Mouse (Mus musculus) MEL-GATA-1-ER (cell line): Measurements from ENCODE around the gene Fam136a.
"Not testable (repeated sequence)": the region's sequence is repeated elsewhere in the genome, so short reads cannot be mapped to it uniquely, and the experiment has no call there.

Source experiments
- DNase-seq: peaks from one replicate; pipeline ENCODE4 v3.0.0-alpha.2; 2012; ENCODE audit warnings: low read depth; ENCODE audit errors: extremely low read depth

Gene Fam136a

GRCm38 (mm10) chr6:86365371-86366124, at the start of gene Fam136a:
Gene Fam136a, plus strand, starts transcription at chr6:86365646.
- peak; percentile 90 for DNase-seq

GRCm38 (mm10) chr6:86317066-86317465, 48.4 kb upstream of the Fam136a start:
- DNase-seq: no peak

GRCm38 (mm10) chr6:86318855-86319254, 46.6 kb upstream of the Fam136a start:
- DNase-seq: no peak

- DNase-seq: no peak
Observed at GRCm38 (mm10) chr6:86322031-86322563, 43.3 kb upstream of the Fam136a start.

GRCm38 (mm10) chr6:86322991-86323390, 42.5 kb upstream of the Fam136a start:
- no peak for DNase-seq

- no peak for DNase-seq
Observed at GRCm38 (mm10) chr6:86324400-86324799, 41.0 kb upstream of the Fam136a start.

GRCm38 (mm10) chr6:86325646-86326045, 39.8 kb upstream of the Fam136a start:
- no peak for DNase-seq

GRCm38 (mm10) chr6:86326866-86327265, 38.6 kb upstream of the Fam136a start:
- DNase-seq: no peak

- DNase-seq: no peak
Observed at GRCm38 (mm10) chr6:86328369-86328768, 37.1 kb upstream of the Fam136a start.

GRCm38 (mm10) chr6:86329943-86330342, 35.5 kb upstream of the Fam136a start:
- peak; percentile 19 for DNase-seq

GRCm38 (mm10) chr6:86335121-86335849, 30.2 kb upstream of the Fam136a start:
- no peak for DNase-seq

- no peak for DNase-seq
Observed at GRCm38 (mm10) chr6:86335860-86336259, 29.6 kb upstream of the Fam136a start.

GRCm38 (mm10) chr6:86336340-86336739, 29.1 kb upstream of the Fam136a start:
- not testable (repeated sequence) for DNase-seq

- no peak for DNase-seq
Observed at GRCm38 (mm10) chr6:86343656-86344055, 21.8 kb upstream of the Fam136a start.

- no peak for DNase-seq
Observed at GRCm38 (mm10) chr6:86346063-86346462, 19.4 kb upstream of the Fam136a start.

GRCm38 (mm10) chr6:86349257-86349656, 16.2 kb upstream of the Fam136a start:
- no peak for DNase-seq

GRCm38 (mm10) chr6:86354948-86355347, 10.5 kb upstream of the Fam136a start:
- no peak for DNase-seq

- DNase-seq: no peak
Observed at GRCm38 (mm10) chr6:86356956-86357355, 8.5 kb upstream of the Fam136a start.

GRCm38 (mm10) chr6:86360691-86361090, 4.8 kb upstream of the Fam136a start:
- no peak for DNase-seq

GRCm38 (mm10) chr6:86361373-86361772, 4.1 kb upstream of the Fam136a start:
- no peak for DNase-seq

- peak; percentile 69 for DNase-seq
Observed at GRCm38 (mm10) chr6:86364442-86365141, 854 bp upstream of the Fam136a start.
